Mouse (Mus musculus): ENCODE measurements around the gene Aasdh. TPM values are rescaled to one million over a fixed set of nuclear protein-coding genes. Genes with fewer than 3 reads are reported as not detected.
A peak's percentile ranks its signal among the peaks of the same experiment; 100 is the strongest.

The Aasdh gene
- polyA plus RNA-seq, 1 experiment from 2014 or later: 20.4 TPM

GRCm38 (mm10) chr5:76902131-76902530 is 3.2 kb downstream of the Aasdh start:
- Histone ChIP-seq H3K36me3 (replicated peaks) (no peaks in the 10 kb centered on the region; the same call in 1 of the 2 replicates), H3K4me3 (no peak overlapping the region), H3K27me3 (replicated peaks) (no peaks in the 10 kb centered on the region), H3K9me3 (no peaks in the 10 kb centered on the region), H3K27ac (no peak overlapping the region), H3K9ac (no peak overlapping the region), H3K4me1 (peaks cover 8% of the 10 kb centered on the region; the same call in 1 of the 2 replicates), H3K4me2 (no peak overlapping the region)
- WGBS: 86% methylated on average over 4 of the region's 4 CpGs
- ATAC-seq (replicated peaks): no peak

DNA sequence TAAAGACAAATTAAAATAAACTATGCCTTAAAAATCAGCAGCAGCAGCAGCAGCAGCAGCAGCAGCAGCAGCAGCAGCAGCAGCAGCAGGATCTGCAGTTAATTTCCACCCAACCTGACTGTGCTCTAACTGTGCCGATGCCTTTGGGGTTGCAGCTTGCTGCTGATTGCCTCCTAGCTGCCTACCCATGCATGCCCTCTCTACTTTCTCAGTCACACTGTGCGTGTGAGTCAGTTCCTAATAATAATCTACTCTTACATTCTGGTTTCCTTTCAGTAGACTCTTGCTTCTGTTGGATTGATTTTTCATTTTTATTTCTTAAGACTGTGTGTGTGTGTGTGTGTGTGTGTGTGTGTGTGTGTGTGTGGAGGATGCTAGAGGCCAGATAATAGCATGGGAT is 12.2 kb downstream of the Aasdh start:
- H3K4me1 ChIP-seq: no peaks in the 10 kb centered on the region
- H3K36me3 ChIP-seq (replicated peaks): peaks cover 17% of the 10 kb centered on the region; the same call in 1 of the 2 replicates
- ATAC-seq (replicated peaks): no peak
- no peaks in the 10 kb centered on the region for H3K27me3 ChIP-seq (replicated peaks)
- no peaks in the 10 kb centered on the region for H3K9me3 ChIP-seq
- H3K27ac ChIP-seq: no peak overlapping the region
- H3K4me2 ChIP-seq: no peak overlapping the region
- no peak overlapping the region for H3K9ac ChIP-seq
- WGBS: 88% methylated on average over 2 of the region's 2 CpGs
- H3K4me3 ChIP-seq: no peak overlapping the region

GRCm38 (mm10) chr5:76892608-76893007 is 12.7 kb downstream of the Aasdh start:
- Histone ChIP-seq H3K27me3 (replicated peaks) (no peaks in the 10 kb centered on the region), H3K4me1 (no peaks in the 10 kb centered on the region), H3K27ac (no peak overlapping the region), H3K4me2 (no peak overlapping the region), H3K36me3 (replicated peaks) (peaks cover 19% of the 10 kb centered on the region; the same call in 1 of the 2 replicates), H3K4me3 (no peak overlapping the region), H3K9ac (no peak overlapping the region), H3K9me3 (no peaks in the 10 kb centered on the region)
- no peak for ATAC-seq (replicated peaks)
- 86% methylated on average over 2 of the region's 2 CpGs for WGBS

GRCm38 (mm10) chr5:76887011-76887410 is 18.3 kb downstream of the Aasdh start:
- Histone ChIP-seq H3K36me3 (replicated peaks) (peaks cover 17% of the 10 kb centered on the region), H3K4me3 (no peak overlapping the region)
- WGBS: 98% methylated on average over 2 of the region's 2 CpGs

DNA sequence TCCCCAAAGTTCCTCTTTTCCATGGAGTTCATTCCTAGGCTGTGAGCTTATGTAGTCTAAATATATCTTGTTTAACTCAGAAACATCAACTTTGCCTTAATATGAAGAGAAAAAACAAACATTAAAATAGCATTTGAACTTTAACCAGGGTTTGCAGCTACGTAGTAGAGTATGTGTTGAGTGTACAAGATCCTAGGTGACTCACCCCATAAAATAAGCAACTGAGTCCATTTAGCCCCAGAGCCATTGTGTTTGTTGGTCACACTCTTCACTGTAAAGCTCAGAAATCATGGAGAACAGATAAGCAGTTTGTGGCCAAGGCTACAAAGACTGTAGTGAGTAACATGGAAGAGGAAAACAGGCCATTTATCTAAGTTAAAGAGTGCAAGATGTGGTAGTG is 21.2 kb downstream of the Aasdh start:
- whole genome bisulfite sequencing: 93% methylated on average over 1 of the region's 1 CpGs

More at GRCm38 (mm10) chr5:76887011-76887410, 18.3 kb downstream of the Aasdh start:
- Histone ChIP-seq H3K4me2 (no peak overlapping the region), H3K4me1 (no peaks in the 10 kb centered on the region), H3K9me3 (no peaks in the 10 kb centered on the region), H3K9ac (no peak overlapping the region), H3K27ac (no peak overlapping the region), H3K27me3 (replicated peaks) (no peaks in the 10 kb centered on the region)
- ATAC-seq (replicated peaks): no peak

GRCm38 (mm10) chr5:76876106-76876758 is 29.1 kb downstream of the Aasdh start:
- Histone ChIP-seq H3K4me3 (no peak overlapping the region), H3K4me1 (no peaks in the 10 kb centered on the region), H3K9ac (no peak overlapping the region), H3K27ac (no peak overlapping the region), H3K27me3 (replicated peaks) (no peaks in the 10 kb centered on the region), H3K4me2 (no peak overlapping the region), H3K36me3 (replicated peaks) (peaks cover 20% of the 10 kb centered on the region), H3K9me3 (no peaks in the 10 kb centered on the region)
- WGBS: 90% methylated on average over 25 of the region's 25 CpGs
- ATAC-seq (replicated peaks): no peak

More for the DNA sequence above, 21.2 kb downstream of the Aasdh start:
- no peaks in the 10 kb centered on the region for H3K27me3 ChIP-seq (replicated peaks)
- no peak overlapping the region for H3K4me3 ChIP-seq
- H3K36me3 ChIP-seq (replicated peaks): peaks cover 17% of the 10 kb centered on the region
- H3K4me2 ChIP-seq: no peak overlapping the region
- ATAC-seq (replicated peaks): no peak
- H3K4me1 ChIP-seq: no peaks in the 10 kb centered on the region
- H3K9ac ChIP-seq: no peak overlapping the region
- no peak overlapping the region for H3K27ac ChIP-seq
- no peaks in the 10 kb centered on the region for H3K9me3 ChIP-seq

DNA sequence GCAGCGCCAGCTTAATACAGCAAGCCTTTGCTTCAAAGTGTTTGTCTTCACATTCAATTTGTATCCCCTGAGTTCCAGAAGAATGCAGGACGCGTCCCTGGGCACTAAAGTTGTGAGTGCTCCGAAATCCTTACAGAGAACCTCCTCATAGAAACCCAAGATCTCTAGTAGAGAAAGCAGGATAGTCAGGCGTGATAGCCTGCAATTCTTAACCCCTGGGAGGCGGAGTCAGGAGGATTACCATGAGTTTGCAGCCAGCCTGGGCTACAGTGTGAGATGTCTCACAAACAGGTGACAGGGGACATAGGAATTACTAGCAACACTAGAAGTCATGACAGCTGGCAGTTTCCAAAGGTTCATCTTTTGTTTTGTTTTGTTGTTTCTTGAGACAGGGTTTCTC is 35.8 kb downstream of the Aasdh start:
- no peaks in the 10 kb centered on the region for H3K9me3 ChIP-seq
- no peak overlapping the region for H3K9ac ChIP-seq
- H3K27ac ChIP-seq: no peak overlapping the region
- H3K36me3 ChIP-seq (replicated peaks): peaks cover 34% of the 10 kb centered on the region
- 39% methylated on average over 6 of the region's 6 CpGs for WGBS
- H3K4me1 ChIP-seq: no peaks in the 10 kb centered on the region
- no peak for ATAC-seq (replicated peaks)
- H3K27me3 ChIP-seq (replicated peaks): no peaks in the 10 kb centered on the region
- no peak overlapping the region; the same call in 1 of the 2 replicates for H3K4me3 ChIP-seq
- H3K4me2 ChIP-seq: 0 out of 2 replicates have a peak overlapping the region, but pooled peaks have one; percentile 28

- ATAC-seq (replicated peaks): peak; percentile 87
- Histone ChIP-seq H3K27me3 (replicated peaks) (no peaks in the 10 kb centered on the region), H3K36me3 (replicated peaks) (peaks cover 32% of the 10 kb centered on the region), H3K4me3 (peak overlapping the region; percentile 16), H3K27ac (no peak overlapping the region), H3K9me3 (no peaks in the 10 kb centered on the region), H3K4me2 (peak overlapping the region; percentile 28), H3K9ac (no peak overlapping the region), H3K4me1 (no peaks in the 10 kb centered on the region)
- whole genome bisulfite sequencing: 27% methylated on average over 16 of the region's 16 CpGs
These were observed 36.5 kb downstream of the Aasdh start for GRCm38 (mm10) chr5:76868693-76869286.

GRCm38 (mm10) chr5:76866819-76867218 is 38.5 kb downstream of the Aasdh start:
- Histone ChIP-seq H3K4me3 (no peak overlapping the region), H3K9ac (no peak overlapping the region), H3K4me2 (no peak overlapping the region), H3K4me1 (no peaks in the 10 kb centered on the region), H3K36me3 (replicated peaks) (peaks cover 28% of the 10 kb centered on the region), H3K9me3 (no peaks in the 10 kb centered on the region), H3K27me3 (replicated peaks) (no peaks in the 10 kb centered on the region), H3K27ac (no peak overlapping the region)
- 80% methylated on average over 8 of the region's 8 CpGs for WGBS
- no peak for ATAC-seq (replicated peaks)

- no peak overlapping the region for H3K4me2 ChIP-seq
- 78% methylated on average over 13 of the region's 13 CpGs for WGBS
- H3K4me1 ChIP-seq: 0 out of 2 replicates have a peak, but pooled peaks cover 9% of the 10 kb centered on the region
- H3K9me3 ChIP-seq: no peaks in the 10 kb centered on the region
- H3K36me3 ChIP-seq (replicated peaks): peaks cover 15% of the 10 kb centered on the region; the same call in 1 of the 2 replicates
- no peak overlapping the region for H3K27ac ChIP-seq
- no peak for ATAC-seq (replicated peaks)
- no peak overlapping the region for H3K4me3 ChIP-seq
- H3K9ac ChIP-seq: no peak overlapping the region
- peaks cover 14% of the 10 kb centered on the region for H3K27me3 ChIP-seq (replicated peaks)
These were observed 46.9 kb downstream of the Aasdh start for GRCm38 (mm10) chr5:76858444-76858843.

GRCm38 (mm10) chr5:76857103-76858015 is 48.0 kb downstream of the Aasdh start:
- 25% methylated on average over 62 of the region's 62 CpGs for WGBS
- H3K27ac ChIP-seq: no peak overlapping the region
- H3K36me3 ChIP-seq (replicated peaks): peaks cover 15% of the 10 kb centered on the region; the same call in 1 of the 2 replicates
- no peak for ATAC-seq (replicated peaks)
- no peaks in the 10 kb centered on the region for H3K9me3 ChIP-seq
- H3K4me2 ChIP-seq: peak overlapping the region; percentile 36
- H3K4me3 ChIP-seq: peak overlapping the region; percentile 17
- no peak overlapping the region for H3K9ac ChIP-seq
- H3K4me1 ChIP-seq: 0 out of 2 replicates have a peak, but pooled peaks cover 9% of the 10 kb centered on the region
- H3K27me3 ChIP-seq (replicated peaks): peaks cover 14% of the 10 kb centered on the region
